Mouse (Mus musculus) liver, embryonic 15.5 days (tissue): Measurements from ENCODE around the gene Gm43517. TPM values are rescaled to one million over a fixed set of nuclear protein-coding genes. Genes with fewer than 3 reads are reported as not detected.

Source experiments
- polyA plus RNA-seq: library from polyadenylated mRNA; unstranded; fragments of >200 nt; fragmentation: Nextera tagmentation; extraction: Ambion mirVana; gene quantifications from 2 replicates; pipeline ENCODE4 v1.2.1, GENCODE M21; 2015

Gene Gm43517
- polyA plus RNA-seq, 1 experiment from 2014 or later: not detected

Other genes with a start within 250 kb of the Gm43517 start
- 0.03 TPM in 1 of 2 replicates, not detected in the other for gene Foxg1, start 2.5 kb upstream of the Gm43517 start, polyA plus RNA-seq